Mouse (Mus musculus): ENCODE measurements at regions not wholly inside any gene's neighbourhood (a gene's known extent, or its start where the extent isn't known, plus 50 kb on each side); places are given as distances from the start of the nearest gene placed in this dataset.
"Not testable (repeated sequence)": the region's sequence is repeated elsewhere in the genome, so short reads cannot be mapped to it uniquely, and the experiment has no call there.

- no peak for DNase-seq
Observed at GRCm38 (mm10) chr6:73676979-73677378, 207.5 kb upstream of the 4931417E11Rik start.

- DNase-seq: peak; percentile 44
Observed at GRCm38 (mm10) chr6:73669401-73669800, 199.9 kb upstream of the 4931417E11Rik start.

- no peak for DNase-seq
Observed at GRCm38 (mm10) chr6:73658988-73659387, 189.5 kb upstream of the 4931417E11Rik start.

- DNase-seq: no peak
Observed at GRCm38 (mm10) chr6:73645378-73645777, 175.9 kb upstream of the 4931417E11Rik start.

- DNase-seq: peak; percentile 5
Observed at GRCm38 (mm10) chr6:73644778-73645267, 175.4 kb upstream of the 4931417E11Rik start.

- DNase-seq: peak; percentile 7
Observed at GRCm38 (mm10) chr6:73628600-73628999, 159.1 kb upstream of the 4931417E11Rik start.

- DNase-seq: no peak
Observed at GRCm38 (mm10) chr6:73626451-73626850, 157.0 kb upstream of the 4931417E11Rik start.

- no peak for DNase-seq
Observed at GRCm38 (mm10) chr6:73624211-73624610, 154.7 kb upstream of the 4931417E11Rik start.

- no peak for DNase-seq
Observed at GRCm38 (mm10) chr6:73621839-73622426, 152.5 kb upstream of the 4931417E11Rik start.

- DNase-seq: peak; percentile 25
Observed at GRCm38 (mm10) chr6:73612266-73612665, 142.8 kb upstream of the 4931417E11Rik start.

- DNase-seq: peak; percentile 44
Observed at GRCm38 (mm10) chr6:73611839-73612238, 142.4 kb upstream of the 4931417E11Rik start.

- DNase-seq: peak; percentile 8
Observed at GRCm38 (mm10) chr6:73610048-73610624, 140.7 kb upstream of the 4931417E11Rik start.

- no peak for DNase-seq
Observed at GRCm38 (mm10) chr6:73587686-73588085, 118.2 kb upstream of the 4931417E11Rik start.

- no peak for DNase-seq
Observed at GRCm38 (mm10) chr6:73576708-73577107, 107.2 kb upstream of the 4931417E11Rik start.

- no peak for DNase-seq
Observed at GRCm38 (mm10) chr6:73560000-73560399, 90.5 kb upstream of the 4931417E11Rik start.

- DNase-seq: no peak
Observed at GRCm38 (mm10) chr6:73530559-73530958, 61.1 kb upstream of the 4931417E11Rik start.

- DNase-seq: no peak
Observed at GRCm38 (mm10) chr6:73530098-73530497, 60.6 kb upstream of the 4931417E11Rik start.

GRCm38 (mm10) chr6:73523658-73524057 is 54.2 kb upstream of the 4931417E11Rik start:
- peak; percentile 19 for DNase-seq

- DNase-seq: not testable (repeated sequence)
Observed at GRCm38 (mm10) chr6:73519894-73520293, 50.4 kb upstream of the 4931417E11Rik start.

Data from embryo, embryonic 11 days (tissue).